Mouse (Mus musculus): ENCODE results near the gene Pde8b. TPM values are rescaled to one million over a fixed set of nuclear protein-coding genes. Genes with fewer than 3 reads are reported as not detected.

The Pde8b gene
- total RNA-seq, 1 experiment from 2014 or later: 142 TPM

DNA sequence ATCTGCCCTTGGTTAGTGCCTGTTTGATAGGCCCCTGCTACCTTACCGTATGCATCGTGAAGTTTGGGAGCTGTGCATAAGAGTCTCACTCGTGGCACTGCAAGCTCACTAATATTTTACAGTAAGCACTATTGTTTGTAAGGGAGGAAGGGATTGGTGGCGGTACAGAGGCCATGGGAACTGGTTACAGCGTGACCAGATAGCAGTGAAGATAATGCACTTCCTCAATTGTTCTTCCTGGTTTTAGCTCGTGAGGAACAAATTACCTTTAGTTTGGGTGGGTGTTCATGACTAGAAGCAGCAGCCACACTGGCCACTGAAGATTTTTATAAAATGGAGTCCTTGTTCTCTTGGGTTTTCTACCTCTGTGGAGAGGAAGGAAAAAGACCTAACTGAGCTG, 230.8 kb downstream of the Pde8b start:
- no peak for DNase-seq

- DNase-seq: peak; percentile 59
Measured at GRCm38 (mm10) chr13:95017916-95018315, 232.2 kb downstream of the Pde8b start.

DNA sequence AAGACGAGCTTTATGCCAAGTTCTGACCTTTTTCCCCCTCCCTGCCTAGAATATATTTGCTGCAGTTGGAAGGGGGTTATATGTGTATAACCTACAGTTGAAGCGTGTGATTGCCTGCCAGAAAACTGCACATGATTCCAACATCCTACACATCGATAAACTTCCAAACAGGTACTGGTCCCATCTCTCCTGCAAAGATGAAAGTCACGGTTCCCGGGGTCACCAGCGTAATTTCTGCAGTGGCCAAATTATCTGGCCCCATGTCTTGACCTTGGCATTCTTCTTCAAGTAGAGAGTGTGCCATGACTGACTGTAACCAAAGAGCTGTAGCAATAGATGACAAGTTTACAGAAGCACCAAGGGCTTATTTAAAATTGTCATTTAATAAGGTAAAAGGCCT, 232.9 kb downstream of the Pde8b start:
- DNase-seq: no peak

DNA sequence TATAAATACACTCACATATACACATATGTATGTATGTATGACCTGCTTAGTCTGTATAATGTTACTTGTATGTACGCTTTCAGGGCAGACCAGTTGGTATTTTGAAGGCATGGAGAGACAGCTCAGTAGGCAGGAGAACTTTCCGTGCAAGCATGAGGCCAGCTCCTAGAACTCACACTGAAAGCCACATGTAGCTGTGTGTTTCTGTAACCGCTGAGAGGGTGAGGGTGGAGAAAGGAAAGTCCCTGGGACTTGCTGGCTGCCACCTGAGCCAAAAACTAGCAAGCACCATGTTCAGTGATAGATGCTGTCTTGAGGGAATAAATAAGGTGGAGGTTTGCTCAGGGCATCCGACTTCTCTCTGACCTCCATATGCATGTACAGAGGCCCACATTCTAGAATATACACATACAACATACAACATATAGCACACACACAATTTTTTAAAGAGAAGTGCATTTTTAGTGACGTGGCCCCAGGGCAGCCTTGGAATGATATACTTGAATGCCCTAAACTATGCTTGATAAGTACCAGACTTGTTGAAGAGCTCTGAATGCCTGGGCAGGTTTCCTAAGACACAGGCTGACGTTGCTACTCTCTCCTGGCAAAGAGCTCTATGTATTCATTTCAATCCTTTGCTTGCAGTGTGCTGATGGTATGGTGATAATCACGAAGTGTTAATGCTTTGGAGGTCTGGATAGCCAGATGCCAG, 238.4 kb downstream of the Pde8b start:
- DNase-seq: no peak

- no peak for DNase-seq
Measured at GRCm38 (mm10) chr13:95009261-95009660, 240.9 kb downstream of the Pde8b start.

DNA sequence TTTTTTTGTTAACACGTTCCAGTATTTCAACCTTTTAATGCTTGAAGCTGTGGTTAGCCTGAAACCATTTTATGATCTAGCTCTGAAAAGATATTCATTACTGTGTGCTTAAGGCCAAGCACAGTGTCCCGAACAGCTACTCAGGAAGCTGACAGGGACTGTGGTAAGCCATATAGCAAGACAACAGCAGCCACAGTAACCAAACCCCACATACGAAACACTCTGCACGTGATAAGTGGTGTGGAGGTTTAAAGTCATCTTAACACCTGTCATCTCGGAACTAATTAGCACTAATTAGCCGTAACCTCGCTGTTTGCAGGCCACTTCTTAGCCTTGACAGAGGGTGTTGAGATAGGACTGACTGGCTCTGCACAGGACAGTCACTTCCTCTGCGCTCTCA, 242.9 kb downstream of the Pde8b start:
- no peak for DNase-seq

- DNase-seq: no peak
Measured at GRCm38 (mm10) chr13:94990516-94990915, 259.6 kb downstream of the Pde8b start.

GRCm38 (mm10) chr13:94979081-94979480, 271.1 kb downstream of the Pde8b start:
- DNase-seq: no peak

DNA sequence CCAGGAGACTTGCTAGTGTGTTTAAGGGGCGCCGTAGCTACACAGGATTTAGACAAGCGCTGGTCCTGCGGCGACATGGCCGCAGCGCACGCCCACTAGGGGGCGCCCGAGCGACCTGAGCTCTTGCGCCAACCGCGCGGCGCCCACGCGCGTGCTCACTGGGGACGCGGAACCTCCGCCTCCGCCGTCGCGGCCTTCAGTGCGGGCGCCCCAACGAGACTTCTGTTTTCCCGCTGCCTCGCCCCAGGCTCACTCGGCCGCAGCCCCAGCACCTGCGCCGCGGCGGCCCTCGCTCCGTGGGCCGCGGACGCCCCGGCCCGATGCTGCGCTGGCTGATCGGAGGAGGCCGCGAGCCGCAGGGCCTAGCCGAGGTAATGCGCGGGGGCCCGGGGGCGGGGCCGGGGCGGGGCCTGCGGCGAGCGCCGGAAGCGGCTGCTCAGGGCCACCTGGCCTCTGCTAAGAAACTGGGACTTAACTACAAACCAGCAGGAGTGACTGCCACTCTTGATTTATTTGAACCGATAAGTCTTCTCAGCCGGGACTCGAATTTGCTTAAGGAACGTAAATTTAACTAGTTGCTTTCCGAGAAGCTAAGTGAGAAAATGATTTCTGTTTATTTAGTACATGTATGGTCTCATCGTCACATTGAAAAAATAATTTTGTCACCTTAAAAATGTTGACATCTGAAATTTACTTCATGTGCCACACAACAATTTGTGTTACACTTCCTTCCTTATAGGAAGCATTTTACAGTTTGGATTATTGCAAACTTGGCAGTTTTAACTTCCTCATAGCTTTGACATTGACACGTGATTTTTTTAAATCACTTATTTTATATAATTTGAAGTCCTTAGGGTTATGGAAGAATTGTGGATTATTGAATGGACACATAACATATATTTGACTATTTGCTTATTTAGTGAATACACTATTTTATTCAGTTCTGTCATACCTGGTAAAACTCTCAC, 273.6 kb downstream of the Pde8b start, which contains the start of gene Wdr41:
Wdr41 (plus strand) TSS at position 126 of the 968 bp plus-strand sequence.
- DNase-seq: peak; percentile 92

DNA sequence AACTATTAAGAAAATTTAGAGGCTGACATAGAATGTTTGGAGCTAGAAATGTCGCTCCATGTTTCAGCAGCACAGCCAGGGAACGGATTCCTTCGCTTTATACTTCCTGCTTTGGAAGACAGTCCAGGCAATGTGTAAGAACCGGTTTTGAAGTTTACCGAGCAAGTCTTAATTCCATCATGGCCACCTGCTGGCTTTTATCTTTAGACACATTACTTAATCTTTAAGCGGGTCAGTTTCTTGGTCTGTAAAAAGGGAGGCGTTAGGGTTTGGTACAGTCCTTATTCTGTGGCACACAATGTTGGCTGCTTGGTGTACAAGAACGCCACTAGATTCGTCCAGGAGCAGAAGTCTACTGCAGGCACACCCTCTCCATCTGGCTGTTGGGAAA, 274.3 kb downstream of the Pde8b start:
- DNase-seq: no peak

Other genes with a start within 250 kb of the Pde8b start
- gene Zbed3, start 73.3 kb upstream of the Pde8b start, total RNA-seq (2021): 32.9 and 38.5 TPM in 2 replicates
- gene Aggf1, start 125.0 kb upstream of the Pde8b start, total RNA-seq (2021): 37.6 and 40.0 TPM in 2 replicates
- not detected in 2 replicates for gene Crhbp, start 194.6 kb upstream of the Pde8b start, total RNA-seq (2021)
- not detected in 2 replicates for gene S100z, start 228.4 kb upstream of the Pde8b start, total RNA-seq (2021)